Mouse (Mus musculus): ENCODE results near the gene Fhl4.
A peak's percentile ranks its signal among the peaks of the same experiment; 100 is the strongest.

Gene Fhl4

DNA sequence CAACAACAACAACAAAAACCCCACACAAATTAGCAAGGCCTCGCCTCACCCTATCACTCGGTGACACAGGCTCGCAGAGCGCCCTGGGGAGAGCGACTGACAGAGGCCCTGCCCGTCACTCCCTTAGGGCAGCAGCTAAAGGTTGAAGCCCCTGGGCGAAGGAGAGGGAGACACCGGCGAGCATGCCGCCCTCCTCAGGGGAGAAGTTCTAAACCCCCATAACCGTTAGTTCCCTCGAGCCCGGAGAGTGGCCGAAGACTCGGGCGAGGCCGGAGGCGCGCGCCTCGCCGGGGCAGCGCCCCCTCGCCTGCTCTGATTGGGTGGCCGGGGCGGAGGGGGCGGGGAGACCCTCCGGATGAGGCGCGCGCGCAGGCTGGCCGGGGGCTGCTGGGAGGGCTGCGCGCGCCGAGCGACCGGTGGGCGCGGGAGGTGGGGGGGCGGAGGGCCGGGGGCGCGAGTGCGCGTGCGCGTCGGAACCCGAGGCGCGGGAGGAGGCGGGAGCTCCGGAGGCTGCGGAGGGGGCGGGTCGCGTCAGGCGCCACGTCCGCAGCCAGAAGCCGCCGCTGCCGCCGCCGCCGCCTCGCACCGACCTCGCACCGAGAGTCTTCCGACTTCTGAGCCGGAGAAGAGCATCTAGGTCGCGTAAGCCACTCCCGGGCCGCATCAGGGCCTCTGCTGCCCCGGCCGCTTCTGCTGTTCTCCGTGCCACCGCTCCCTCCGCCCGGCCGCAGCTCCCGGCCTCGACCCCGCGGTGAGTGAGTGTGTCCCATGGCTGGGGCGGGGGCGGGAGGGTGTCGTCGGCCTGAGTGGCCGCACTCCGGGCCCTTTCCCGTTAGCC lies at the start of gene Fhl4, which contains the start of gene Tmem263:
Gene Fhl4 (minus strand): TSS at position 249 of the 838 bp plus-strand sequence.
Gene Tmem263 (plus strand): TSS at position 381 of the 838 bp plus-strand sequence.
- peak; percentile 93 to 95 for DNase-seq

DNA sequence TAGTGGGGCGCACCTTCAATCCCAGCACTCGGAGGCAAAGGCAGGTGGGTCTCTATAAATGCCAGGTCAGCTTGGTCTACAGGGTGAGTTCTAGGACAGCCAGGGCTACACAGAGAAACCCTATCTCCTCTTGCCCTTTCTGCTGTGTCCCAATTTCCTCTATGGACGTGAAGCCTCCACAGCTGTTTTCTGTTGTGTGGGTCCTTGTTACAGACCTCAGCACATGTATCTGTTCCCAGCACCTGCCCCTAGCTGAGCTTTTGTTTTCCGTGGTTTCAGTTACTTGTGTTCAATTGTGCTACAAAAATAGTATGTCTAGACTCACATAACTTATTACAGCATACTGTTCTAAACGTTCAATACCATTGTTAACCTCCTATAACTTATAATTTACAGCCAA lies 46.9 kb upstream of the Fhl4 start:
- DNase-seq = no peak

DNA sequence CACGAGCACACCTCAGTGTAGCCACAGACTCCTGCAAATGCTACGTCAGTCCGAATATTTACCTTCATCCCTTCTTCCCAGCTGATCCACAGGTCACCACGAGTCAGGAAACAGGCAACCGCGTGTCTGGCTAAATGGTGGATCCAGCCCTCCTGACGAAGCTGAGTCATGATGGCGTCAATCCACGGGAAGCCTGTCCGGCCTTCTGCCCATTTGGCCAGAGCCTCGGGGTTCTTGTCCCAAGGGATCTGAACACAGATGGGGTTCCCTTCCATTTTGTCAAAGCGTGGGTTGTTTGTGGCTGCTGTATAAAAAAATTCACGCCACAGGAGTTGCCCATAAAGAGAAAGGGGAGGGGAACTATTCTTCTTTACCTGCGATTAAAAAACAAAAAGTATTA lies 44.0 kb upstream of the Fhl4 start:
- DNase-seq = no peak

DNA sequence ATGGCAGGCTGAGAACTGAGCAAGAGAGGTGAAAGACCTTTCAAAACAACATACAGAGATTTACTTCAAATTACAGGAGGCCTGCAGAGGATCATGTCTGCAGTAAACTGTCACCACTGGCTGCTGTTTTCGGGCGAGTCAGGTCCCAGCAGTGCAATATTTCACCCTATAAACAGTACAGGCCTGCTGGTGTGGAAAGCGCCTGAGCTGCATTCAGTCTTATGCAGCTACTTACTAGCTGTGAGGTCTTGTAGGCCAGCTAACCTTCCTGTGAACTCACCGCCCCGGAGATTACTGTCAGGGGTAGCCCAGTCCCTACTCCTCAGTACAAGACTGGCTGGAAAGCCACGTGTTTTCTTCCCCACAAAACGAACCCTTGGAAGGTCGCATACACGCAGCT lies 39.2 kb upstream of the Fhl4 start:
- DNase-seq = peak; percentile 18 to 33

DNA sequence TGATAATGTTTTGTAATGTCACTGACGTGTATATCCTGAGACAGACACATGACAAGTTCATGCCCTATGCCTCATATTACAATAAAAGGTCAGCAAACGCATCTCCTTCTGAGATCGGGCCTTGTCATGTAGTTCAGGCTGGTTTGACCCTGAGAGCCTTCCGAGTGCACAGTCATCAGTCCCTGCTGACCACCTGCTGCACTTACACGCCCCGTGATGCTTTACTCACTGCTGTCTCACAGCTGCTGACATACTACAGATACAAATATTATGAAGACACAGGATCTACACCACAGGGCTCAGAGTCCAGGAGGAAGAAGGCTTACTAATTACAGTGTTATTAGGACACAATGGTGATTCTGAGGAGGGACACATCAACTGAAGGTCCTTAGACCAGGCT lies 34.3 kb upstream of the Fhl4 start:
- DNase-seq = no peak

DNA sequence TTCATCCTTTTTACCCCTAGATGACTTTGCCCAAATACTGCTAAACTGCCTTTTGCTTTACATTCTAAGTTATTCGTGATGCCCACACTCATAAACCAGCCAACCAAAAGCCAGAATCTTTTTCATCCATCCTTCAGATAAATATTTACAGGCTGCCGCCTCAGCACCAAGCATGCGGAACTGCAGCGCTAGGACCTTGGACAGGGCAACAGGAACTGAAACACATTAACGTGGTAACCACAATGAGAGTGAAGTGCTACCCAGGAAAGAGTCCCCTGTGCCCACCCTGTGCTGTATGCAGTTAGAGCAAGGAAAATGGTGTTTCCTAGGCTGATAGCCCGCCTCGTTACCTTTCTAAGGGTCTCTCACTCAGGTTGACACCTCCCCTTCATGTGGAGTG lies 26.2 kb upstream of the Fhl4 start:
- peak; percentile 63 to 73 for DNase-seq

DNA sequence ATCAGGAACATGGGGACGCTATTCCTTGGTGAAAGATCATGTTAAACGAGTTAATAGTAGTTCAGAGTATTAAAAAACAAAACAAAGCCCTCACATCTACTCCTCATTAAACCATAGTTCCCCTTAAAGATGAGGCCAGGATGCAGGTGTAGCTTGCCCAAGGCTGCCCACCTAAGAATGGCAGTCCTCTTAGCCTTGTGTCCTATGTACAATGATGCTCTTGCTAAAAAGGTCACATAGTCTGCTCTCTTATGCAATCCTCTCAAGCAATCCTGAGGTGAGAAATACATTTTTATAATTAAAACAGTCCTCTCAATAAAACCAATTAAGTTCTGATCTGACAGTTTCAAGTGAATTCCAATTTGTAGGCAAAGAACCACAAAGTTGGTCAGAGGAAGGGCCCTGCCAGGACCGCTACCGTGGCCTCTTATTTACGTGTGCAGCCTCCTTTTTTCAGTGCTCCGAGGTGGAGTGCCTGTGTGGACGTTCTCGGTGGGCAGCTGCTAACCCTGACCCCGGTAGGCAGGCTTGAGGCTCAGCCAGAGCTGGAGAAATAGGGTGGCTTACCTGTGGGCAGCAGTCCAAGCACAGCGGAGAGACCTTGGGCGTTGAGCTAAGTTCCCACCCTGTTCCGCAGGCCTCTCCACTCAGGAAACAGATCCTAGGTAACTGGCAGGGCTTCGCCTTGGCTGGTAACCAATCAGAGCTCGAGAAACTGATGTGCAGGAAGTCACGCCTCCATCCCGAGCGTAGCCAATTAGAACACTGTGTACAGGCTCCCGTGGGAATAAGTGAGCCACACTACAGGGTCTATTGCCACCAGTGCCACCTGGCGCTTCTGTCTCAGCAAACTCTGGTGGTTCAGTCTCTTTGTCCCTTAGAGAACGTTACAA lies 25.3 kb upstream of the Fhl4 start, which contains the start of gene Mterf2:
Gene Mterf2 (minus strand): TSS at position 633 of the 893 bp plus-strand sequence.
- DNase-seq = peak; percentile 88 to 95

DNA sequence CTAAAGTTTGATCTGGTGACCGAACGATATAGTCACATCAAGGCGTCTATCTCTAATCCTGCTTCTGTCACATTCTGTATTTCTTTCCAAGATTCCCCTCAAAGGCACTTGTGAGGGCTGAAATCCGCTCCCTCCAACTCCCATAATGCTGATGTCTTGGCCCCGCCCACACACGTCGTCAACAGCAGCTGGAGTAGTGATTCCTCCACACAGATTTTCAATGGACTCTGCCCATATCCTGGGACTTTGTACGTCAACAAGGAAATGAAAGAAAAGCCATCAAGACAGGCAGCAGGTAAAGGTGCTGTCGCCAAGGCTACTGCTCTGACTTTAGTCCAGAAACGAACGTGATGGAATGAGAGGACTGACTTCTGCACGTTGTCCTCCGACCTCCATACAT lies 22.9 kb upstream of the Fhl4 start:
- no peak for DNase-seq

DNA sequence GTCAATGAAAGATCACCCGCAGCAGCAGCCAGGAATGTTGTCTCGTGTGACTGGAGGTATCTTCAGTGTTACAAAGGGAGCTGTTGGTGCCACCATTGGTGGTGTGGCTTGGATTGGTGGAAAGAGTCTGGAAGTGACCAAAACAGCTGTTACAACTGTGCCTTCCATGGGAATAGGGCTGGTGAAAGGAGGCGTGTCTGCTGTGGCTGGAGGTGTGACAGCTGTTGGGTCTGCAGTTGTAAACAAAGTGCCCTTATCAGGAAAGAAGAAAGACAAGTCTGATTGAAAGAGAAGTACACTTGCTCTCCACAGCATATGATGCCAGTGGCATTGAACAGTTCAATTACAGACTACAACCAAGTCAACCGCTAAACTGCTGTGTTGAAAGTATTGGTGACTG lies 12.1 kb upstream of the Fhl4 start:
- no peak for DNase-seq

DNA sequence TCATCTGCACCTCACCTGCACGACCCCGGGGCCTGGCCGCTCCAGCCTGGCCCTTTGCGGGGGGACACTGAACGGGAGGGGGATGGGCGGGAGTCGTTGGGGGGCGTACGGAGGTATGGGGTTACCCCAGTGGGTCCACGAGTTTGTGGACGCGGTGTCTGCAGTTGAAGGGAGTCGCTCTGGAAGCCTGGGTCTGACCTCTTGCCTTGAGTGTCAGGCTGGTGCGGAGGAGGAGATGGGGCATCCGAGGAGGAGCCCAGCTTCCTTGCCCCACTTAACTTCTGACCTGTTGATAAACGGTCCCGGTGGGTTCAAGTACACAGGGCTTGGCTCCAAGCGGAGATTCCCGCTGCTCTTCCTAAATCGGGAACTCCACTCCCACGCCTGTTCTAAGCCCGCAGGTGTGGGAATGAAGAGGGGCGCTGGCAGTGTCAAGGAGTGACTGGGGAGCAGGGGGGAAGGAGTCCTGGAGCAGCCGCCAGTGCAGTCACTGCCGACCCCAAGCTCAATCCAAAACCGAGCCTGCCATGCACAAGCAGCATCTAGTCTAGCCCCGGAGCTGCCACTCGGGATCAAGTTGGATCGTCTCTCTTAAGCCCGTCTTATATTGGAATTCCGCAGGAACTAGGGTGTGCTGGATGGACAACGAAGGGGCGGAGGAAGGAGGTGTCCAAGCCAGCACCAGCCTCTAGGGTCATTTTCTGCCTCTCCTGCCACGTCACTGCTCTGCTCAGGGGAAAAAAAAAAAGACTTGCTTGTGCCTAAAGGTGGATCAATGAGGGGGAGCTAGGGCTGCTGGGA lies 990 bp upstream of the Fhl4 start:
- DNase-seq = peak; percentile 31 to 53

DNA sequence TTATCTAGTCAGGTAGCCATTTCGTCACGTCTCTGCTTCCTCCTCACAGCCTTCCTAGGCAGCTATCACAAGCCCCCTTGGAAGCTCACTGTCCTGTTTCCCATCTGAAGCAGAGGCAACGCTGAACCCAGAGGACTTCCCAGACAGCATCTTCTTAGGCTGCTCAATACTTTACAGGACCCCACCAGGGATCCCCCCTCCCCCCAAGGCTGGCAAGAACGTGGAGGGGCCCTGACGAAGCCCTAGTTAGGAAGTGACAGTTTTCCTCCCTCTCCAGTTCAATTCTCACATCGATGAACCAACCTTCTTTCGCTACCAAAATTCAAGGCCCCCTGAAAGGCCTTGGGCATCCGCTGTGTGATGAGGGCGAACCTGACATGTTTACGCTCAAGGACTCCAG lies 454 bp downstream of the Fhl4 start:
- DNase-seq = peak in 1 of 2 experiments; percentile 42

DNA sequence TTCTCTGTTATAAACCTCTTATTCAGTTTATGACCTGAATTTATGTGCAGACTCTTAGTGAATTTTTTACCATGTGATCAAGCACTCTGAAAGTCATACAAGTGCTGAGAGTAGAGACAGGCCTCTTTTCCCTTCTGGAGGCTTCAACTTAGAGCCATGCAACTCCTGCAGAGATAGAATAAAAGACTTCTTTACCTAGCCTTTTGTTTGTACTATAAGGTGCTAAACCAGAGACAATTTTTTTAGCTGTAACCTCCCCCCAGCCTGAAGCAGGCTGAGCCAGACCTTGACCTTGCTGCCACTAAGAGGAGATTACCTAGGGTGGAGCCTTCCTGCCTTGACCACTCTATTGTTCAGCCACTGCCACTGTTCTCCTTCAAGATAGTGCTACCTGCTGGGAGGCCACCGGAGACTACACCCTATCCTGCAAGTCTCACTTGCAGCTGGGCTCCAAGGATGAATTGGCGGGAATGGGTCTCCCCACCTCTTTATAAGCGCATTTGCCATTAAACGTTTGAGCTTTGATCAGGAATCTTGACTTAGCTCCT lies 30.6 kb downstream of the Fhl4 start:
- no peak for DNase-seq

DNA sequence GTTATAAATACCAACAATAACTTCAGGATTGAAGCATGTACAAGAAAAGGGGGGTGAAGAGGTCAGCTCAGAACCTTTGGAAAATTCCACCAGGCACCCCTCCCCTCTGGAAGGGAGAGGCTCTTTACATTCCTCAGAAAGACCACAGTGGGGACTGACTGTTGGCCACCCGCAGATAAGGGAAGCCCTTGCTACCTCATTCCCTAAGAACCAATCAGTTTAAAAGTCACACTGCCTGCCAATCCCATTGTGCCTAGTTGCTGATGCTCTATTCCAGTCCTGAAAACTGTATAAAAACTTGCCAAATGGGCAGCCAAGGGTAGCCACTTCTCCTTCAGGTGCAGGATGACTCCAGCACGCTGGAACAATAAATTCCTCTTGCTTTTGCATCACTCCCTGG lies 47.4 kb downstream of the Fhl4 start:
- no peak for DNase-seq

DNA sequence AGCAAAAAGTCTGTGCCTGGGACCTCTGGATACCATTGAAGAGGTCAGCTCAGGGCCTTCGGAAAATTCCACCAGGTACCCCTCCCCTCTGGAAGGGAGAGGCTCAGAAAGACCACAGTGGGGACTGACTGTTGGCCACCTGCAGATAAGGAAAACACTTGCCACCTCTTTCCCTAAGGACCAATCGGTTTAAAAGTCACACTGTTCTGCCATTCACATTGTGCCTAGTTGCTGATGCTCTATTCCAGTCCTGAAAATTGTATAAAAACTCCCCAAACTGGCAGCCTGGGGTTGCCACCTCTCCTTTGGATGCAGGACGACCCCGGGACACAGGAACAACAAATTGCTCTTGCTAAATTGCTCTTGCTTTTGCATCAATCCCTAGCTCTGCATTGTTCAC lies 49.8 kb downstream of the Fhl4 start:
- no peak for DNase-seq

DNA sequence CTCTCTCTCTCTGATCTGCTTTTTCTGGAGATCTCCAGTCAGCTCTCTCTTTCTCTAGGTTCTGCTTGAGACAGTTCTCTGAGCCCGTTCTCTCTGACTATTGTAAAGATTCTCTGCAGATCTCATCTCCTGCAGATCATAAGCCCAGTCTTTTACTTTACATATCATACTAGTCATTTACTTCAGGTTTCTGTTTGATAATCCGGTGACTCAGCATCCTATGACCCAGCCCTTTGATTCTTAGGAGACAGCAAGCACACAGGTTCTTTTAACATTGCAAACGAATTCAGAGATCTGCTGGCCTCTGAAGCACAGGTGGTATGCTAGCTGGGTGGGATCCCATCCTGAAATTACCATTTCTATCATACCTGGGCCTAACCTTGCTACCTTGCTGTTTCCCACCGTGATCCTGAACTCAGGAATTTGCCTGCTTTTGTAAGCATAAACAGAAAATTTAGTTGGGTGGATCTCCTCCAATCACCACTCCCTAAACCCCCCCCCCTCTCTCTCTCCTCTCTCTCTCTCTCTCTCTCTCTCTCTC lies 51.6 kb downstream of the Fhl4 start:
- DNase-seq = no peak

DNA sequence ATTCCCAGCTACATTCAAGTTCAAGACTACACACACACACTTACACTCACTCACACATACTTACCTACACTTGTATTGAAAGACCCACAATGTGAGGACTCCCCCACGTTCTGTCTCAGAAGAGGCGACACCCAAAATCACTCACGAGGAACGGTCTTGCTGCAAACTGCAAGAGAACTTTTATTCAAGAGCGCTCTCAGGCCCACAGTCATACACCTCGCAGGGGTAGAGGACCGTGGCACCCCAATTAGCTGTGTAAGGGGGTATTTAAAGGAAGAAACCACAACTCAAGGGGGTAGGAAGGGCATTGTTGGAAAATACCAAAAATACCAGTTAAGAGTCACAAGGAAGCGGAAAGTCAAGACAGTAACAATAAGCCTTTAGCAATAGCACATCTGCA lies 54.3 kb downstream of the Fhl4 start:
- no peak for DNase-seq

DNA sequence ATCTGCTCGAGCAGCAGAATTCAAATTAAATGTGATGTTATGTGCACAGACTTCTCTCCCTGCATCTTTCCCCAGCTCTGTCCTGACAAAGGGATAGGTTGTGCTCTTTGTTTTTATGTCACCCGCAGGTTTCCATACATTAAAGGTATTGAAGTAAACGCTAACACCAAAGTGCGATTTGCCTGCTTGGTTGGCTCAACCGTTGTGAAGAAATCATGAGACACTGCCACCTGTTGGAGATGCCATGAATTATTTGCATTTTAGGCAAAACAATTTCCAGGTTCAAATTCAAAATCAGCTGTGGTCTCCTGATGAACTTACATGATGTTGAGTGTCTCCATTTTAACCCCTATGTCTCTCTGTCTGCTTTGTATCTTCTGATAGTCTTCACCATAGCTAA lies 55.7 kb downstream of the Fhl4 start:
- DNase-seq = peak; percentile 27 to 39
